Mouse (Mus musculus) midbrain, embryonic 16.5 days (tissue): ENCODE results near the gene Cux1. TPM values are rescaled to one million over a fixed set of nuclear protein-coding genes. Genes with fewer than 3 reads are reported as not detected.

Experiments used
- ATAC-seq: fragments of 200-750 bp; cut with Nextera tagmentation; 2 replicates; pipeline ENCODE4 v1.8.0; 2017; ENCODE audit warnings: moderate TSS enrichment
- H3K27ac ChIP-seq: fragments of 300-500 bp; sonication (generic); 2 replicates; pipeline ENCODE4 v1.5.1; 2014; ENCODE audit warnings: mild to moderate bottlenecking, low read length, mixed read lengths
- H3K27me3 ChIP-seq: fragments of 300-500 bp; sonication (generic); 2 replicates; pipeline ENCODE4 v1.6.1; 2014; ENCODE audit warnings: low read depth, low read length, mixed read lengths; ENCODE audit not compliant: control insufficient read depth, insufficient read depth
- H3K36me3 ChIP-seq: fragments of 300-500 bp; sonication (generic); 2 replicates; pipeline ENCODE4 v1.6.1; 2014; ENCODE audit warnings: mild to moderate bottlenecking, low read length, moderate library complexity, mixed read lengths; ENCODE audit not compliant: control insufficient read depth, insufficient read depth
- H3K4me1 ChIP-seq: fragments of 300-500 bp; sonication (generic); 2 replicates; pipeline ENCODE4 v1.6.1; 2014; ENCODE audit warnings: mild to moderate bottlenecking, low read length, mixed read lengths; ENCODE audit not compliant: control insufficient read depth, insufficient read depth
- H3K4me2 ChIP-seq: fragments of 300-500 bp; sonication (generic); 2 replicates; pipeline ENCODE4 v1.6.1; 2014; ENCODE audit warnings: mild to moderate bottlenecking, low read length, mixed read lengths
- H3K4me3 ChIP-seq: fragments of 300-500 bp; sonication (generic); 2 replicates; pipeline ENCODE4 v1.5.1; 2014; ENCODE audit warnings: low read depth, mild to moderate bottlenecking, low read length, moderate library complexity, mixed read lengths
- H3K9ac ChIP-seq: fragments of 300-500 bp; sonication (generic); 2 replicates; pipeline ENCODE4 v1.6.1; 2014; ENCODE audit warnings: low read depth, low read length, mixed read lengths
- H3K9me3 ChIP-seq: fragments of 300-500 bp; sonication (generic); replicated peaks from 2 replicates; pipeline ENCODE4 v1.6.1; 2014; ENCODE audit warnings: mild to moderate bottlenecking, low read length, mixed read lengths; ENCODE audit not compliant: control insufficient read depth, poor library complexity, severe bottlenecking
- WGBS: fragments of 180-500 bp; shearing (Covaris S2); extraction: QIAGEN DNeasy Blood & Tissue Kit; methylation state at CpG from one replicate; pipeline ENCODE4 v1.1.7; 2014; 5-methylcytosine and 5-hydroxymethylcytosine counted together
- polyA plus RNA-seq: library from polyadenylated mRNA; unstranded; fragments of >200 nt; fragmentation: Nextera tagmentation; extraction: Ambion mirVana; gene quantifications from 2 replicates; pipeline ENCODE4 v1.2.1, GENCODE M21; 2015

The Cux1 gene
- polyA plus RNA-seq, 1 experiment from 2014 or later: 109 TPM

DNA sequence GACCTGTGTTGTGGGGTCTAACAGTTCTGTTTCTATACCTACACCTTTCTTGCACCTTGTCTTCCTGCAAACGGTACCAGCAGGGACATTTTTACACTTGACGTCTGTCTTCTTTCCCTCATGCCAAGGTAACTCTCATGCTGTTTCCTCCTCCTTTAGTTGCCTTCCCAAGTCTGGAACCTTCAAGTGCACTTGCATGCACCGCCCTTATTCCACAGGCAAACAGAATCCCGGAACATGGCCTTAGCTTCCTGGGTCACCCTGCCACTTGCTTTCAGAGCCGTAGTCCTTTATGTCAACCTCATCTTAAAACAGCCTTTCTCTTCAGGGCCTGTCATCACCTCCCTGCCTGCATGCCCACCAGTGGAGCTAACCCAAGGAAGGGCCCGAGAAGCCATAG, 15.7 kb downstream of the Cux1 start:
- Histone ChIP-seq H3K9me3 (no peaks in the 10 kb centered on the region), H3K4me2 (no peak overlapping the region), H3K27me3 (no peaks in the 10 kb centered on the region), H3K4me1 (peaks cover 19% of the 10 kb centered on the region), H3K27ac (no peak overlapping the region), H3K4me3 (no peak overlapping the region), H3K9ac (no peak overlapping the region), H3K36me3 (no peaks in the 10 kb centered on the region)
- 83% methylated on average over 6 of the region's 6 CpGs for WGBS
- no peak for ATAC-seq

DNA sequence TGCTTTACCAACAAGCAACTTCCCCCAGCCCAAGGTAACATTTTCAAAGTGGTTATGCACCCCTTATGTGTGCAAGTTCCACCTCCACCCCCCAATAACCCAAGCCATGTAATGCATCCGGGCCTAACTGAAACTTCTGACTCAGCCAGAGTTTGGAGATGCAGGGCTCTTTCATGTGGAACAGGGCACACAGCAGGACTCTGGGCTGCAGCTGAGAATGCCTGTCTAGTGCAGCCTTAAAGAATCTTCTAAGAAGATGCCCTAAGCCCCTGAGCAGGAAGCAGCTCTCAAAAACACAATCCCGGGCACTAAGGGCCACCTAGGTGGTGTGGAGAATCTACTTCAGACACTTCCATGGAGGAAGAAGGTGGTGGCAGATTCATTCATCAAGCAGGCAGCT, 16.6 kb downstream of the Cux1 start:
- Histone ChIP-seq H3K36me3 (no peaks in the 10 kb centered on the region), H3K4me1 (peaks cover 21% of the 10 kb centered on the region)
- no peak for ATAC-seq

DNA sequence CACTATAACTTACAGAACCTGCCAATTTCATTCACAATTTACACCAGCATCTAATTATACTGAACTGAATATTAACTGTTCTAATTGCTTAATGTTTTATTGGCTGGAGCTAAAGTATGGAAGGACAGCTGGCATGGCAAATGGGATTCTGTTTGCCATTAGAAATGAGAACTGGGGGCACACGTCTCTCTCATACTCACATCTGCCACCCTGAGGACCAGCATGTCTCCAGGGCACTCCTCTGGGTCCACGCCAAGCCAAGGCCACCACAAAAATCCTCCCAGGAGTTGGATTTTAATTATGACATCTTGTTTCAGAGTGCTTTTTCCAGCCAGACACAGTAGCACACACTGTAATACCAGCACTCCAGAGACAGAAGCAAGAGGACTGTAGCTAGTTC, 18.5 kb downstream of the Cux1 start:
- 24% methylated on average over 2 of the region's 2 CpGs for whole genome bisulfite sequencing
- no peaks in the 10 kb centered on the region for H3K36me3 ChIP-seq
- ATAC-seq: no peak
- H3K27ac ChIP-seq: no peak overlapping the region
- H3K4me1 ChIP-seq: peaks cover 19% of the 10 kb centered on the region
- no peaks in the 10 kb centered on the region for H3K9me3 ChIP-seq
- H3K27me3 ChIP-seq: no peaks in the 10 kb centered on the region
- no peak overlapping the region for H3K4me3 ChIP-seq
- no peak overlapping the region for H3K9ac ChIP-seq
- H3K4me2 ChIP-seq: no peak overlapping the region

More for the DNA sequence above, 16.6 kb downstream of the Cux1 start:
- H3K4me2 ChIP-seq: no peak overlapping the region
- no peaks in the 10 kb centered on the region for H3K9me3 ChIP-seq
- H3K4me3 ChIP-seq: no peak overlapping the region
- H3K27ac ChIP-seq: no peak overlapping the region
- H3K9ac ChIP-seq: no peak overlapping the region
- H3K27me3 ChIP-seq: no peaks in the 10 kb centered on the region
- 15% methylated on average over 2 of the region's 2 CpGs for WGBS

DNA sequence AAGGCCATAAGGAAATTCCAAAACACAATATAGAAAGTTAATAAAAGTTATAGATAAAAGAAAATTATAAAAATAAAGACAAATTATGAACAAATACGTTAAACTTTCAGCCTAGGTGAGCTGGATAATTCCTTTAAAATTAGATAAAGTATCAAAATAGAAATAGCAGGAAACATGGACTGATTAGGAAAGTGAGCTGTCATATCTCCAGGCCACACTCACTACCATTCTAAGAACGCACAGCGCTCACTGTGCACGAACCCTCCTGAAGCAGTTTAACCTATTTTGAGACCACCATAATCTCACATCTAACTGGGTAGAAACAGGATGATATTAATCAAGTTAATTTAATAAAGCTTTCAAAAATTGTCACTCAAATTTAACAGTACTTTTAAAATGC, 22.2 kb downstream of the Cux1 start:
- no peaks in the 10 kb centered on the region for H3K27me3 ChIP-seq
- H3K9ac ChIP-seq: no peak overlapping the region
- H3K4me2 ChIP-seq: no peak overlapping the region
- no peak overlapping the region for H3K27ac ChIP-seq
- H3K9me3 ChIP-seq: no peaks in the 10 kb centered on the region
- ATAC-seq: no peak
- peaks cover 2% of the 10 kb centered on the region; the same call in 1 of the 2 replicates for H3K4me1 ChIP-seq
- 91% methylated on average over 4 of the region's 4 CpGs for WGBS
- H3K36me3 ChIP-seq: no peaks in the 10 kb centered on the region
- H3K4me3 ChIP-seq: no peak overlapping the region

DNA sequence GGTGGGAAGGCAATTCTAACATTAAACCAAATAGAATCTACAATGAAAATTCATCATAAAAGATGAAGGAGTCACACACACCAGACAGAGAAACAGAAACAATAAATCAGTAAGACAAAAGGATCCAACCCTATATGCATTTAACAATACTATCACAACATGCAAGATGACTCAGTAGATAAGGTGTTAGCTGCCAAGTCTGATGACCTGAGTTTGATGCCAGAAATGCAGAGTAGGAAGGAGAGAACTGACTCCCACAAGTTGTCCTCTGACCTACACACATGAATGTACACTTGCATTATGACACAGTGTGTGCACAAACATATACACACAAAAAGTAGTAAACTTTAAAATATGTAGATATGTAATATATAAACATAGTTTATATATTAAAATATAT, 24.1 kb downstream of the Cux1 start:
- Histone ChIP-seq H3K27ac (no peak overlapping the region), H3K36me3 (no peaks in the 10 kb centered on the region), H3K9ac (no peak overlapping the region), H3K4me1 (peaks cover 2% of the 10 kb centered on the region; the same call in 1 of the 2 replicates), H3K9me3 (no peaks in the 10 kb centered on the region), H3K4me3 (no peak overlapping the region), H3K4me2 (no peak overlapping the region), H3K27me3 (no peaks in the 10 kb centered on the region)
- no peak for ATAC-seq

DNA sequence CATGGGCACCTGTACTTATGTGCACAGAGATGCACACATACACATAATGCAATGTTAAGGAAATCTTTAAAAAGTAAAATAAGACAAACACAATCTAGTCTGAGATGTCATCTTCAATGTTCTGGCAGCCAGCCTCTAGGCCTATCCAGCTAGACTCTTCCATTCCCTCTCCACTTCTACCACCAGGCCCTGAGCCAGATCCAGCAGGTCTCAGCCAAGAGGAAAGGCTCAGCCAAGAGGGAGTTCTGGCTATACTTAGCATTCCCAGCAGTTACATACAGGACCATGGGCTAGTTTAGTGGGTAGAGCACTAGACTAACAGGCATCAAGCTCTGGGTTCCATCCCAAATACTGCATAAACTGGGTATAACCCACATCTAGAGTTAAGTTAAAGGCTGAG, 26.3 kb downstream of the Cux1 start:
- Histone ChIP-seq H3K9ac (no peak overlapping the region), H3K9me3 (no peaks in the 10 kb centered on the region), H3K27me3 (no peaks in the 10 kb centered on the region), H3K4me3 (no peak overlapping the region), H3K4me1 (peaks cover 2% of the 10 kb centered on the region; the same call in 1 of the 2 replicates), H3K27ac (no peak overlapping the region), H3K36me3 (no peaks in the 10 kb centered on the region), H3K4me2 (no peak overlapping the region)
- no peak for ATAC-seq

DNA sequence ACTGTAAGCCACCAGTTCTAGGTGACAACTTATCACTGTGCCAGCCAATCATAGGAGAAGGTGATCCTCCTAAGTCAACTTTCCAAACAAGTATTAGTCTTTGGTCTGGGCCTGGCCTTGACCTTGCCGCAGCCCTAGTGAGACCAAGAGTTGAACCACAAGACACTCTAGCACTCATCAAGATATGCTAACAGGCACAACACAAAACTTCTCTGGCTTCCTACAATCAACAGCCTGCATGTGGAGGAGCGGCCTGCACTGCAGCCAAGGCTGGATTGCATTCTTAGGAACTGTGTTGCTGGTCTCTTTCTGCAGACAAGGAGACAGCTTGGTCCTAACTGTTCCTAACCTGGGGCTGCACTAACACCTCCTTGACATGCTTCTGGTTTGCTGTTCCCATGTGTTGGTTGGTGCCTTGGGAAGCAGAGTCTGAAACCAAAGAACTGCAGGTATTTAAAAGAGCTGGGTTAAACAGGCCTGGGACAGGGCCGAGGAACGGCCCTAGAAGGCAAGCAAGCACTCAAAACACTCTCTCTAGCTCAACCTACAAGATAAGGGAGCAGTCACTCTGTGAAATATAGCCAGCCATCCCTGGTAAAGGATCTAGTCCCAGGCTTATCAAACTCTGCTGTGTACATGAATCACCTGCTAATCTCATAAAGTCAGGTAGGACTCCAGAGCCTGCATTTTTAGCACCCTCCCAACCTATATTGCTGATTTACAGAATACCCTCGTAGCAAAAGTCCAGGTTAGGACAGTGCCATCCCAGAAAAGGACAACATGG, 27.0 kb downstream of the Cux1 start:
- Histone ChIP-seq H3K4me1 (no peaks in the 10 kb centered on the region; the same call in 1 of the 2 replicates), H3K27ac (no peak overlapping the region), H3K4me2 (no peak overlapping the region), H3K36me3 (no peaks in the 10 kb centered on the region), H3K9me3 (no peaks in the 10 kb centered on the region), H3K4me3 (no peak overlapping the region), H3K27me3 (no peaks in the 10 kb centered on the region), H3K9ac (no peak overlapping the region)
- no peak for ATAC-seq
- WGBS: 96% methylated on average over 5 of the region's 5 CpGs

DNA sequence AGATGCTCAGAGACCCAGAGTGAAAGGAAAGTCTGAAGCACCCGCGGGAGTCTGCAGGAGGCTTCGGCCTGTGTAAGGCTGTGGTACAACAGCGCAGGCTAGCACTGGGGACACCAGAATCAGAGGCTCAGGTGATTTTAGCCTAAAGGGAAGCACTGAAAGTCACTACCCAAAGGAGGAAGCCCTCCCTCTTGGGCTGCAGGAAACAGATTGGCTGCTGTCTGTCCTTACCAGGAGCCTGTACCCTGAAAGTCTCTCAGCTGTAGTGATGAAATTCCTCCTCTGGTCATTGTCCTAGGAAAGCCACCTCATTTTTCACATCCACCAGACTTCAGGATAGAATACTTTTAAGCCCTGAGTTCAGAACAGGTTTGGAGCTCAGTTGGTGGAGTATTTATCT, 30.5 kb downstream of the Cux1 start:
- WGBS: 87% methylated on average over 4 of the region's 4 CpGs
- no peaks in the 10 kb centered on the region for H3K9me3 ChIP-seq

DNA sequence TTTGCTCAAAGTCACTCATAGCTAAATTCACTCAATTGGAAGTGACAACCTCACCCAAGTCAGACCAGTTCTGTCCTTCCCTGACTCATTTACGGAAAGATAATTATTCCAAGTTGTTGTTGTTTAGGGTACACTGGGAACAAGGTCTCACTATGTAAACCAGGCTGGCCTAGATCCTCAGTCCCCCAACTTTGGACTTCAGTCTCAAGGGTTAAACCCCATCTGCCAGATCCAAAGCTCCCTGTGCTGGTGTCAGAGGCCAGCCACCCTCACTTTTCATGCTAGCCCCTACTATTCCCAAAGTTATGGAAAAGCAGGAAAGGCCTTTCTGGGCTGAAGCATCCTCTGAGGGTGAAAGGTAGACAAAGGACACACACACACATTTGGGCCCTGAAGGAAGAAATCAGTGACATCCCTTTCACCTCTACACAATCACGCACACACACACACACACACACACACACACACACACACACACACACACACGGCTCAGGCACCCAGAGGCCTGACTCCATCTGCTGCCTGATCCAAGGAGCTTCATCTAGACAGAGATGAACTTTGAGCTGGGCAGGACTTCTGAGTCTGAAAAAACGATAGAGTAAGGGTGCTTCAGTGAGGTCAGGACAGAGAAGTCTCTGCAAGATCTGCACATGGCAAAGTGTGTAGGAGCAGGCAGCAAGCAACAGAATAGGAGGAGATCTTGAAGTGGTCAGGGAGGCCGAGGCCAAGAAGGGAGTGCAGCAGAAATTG, 31.1 kb downstream of the Cux1 start:
- no peak overlapping the region for H3K4me2 ChIP-seq
- no peaks in the 10 kb centered on the region for H3K36me3 ChIP-seq
- no peak overlapping the region for H3K9ac ChIP-seq
- no peaks in the 10 kb centered on the region for H3K9me3 ChIP-seq
- no peaks in the 10 kb centered on the region for H3K27me3 ChIP-seq
- ATAC-seq: no peak
- no peaks in the 10 kb centered on the region for H3K4me1 ChIP-seq
- whole genome bisulfite sequencing: 80% methylated on average over 5 of the region's 5 CpGs
- no peak overlapping the region for H3K27ac ChIP-seq
- no peak overlapping the region for H3K4me3 ChIP-seq

More for the DNA sequence above, 30.5 kb downstream of the Cux1 start:
- Histone ChIP-seq H3K27me3 (no peaks in the 10 kb centered on the region), H3K27ac (no peak overlapping the region), H3K4me3 (no peak overlapping the region), H3K4me2 (no peak overlapping the region), H3K9ac (no peak overlapping the region), H3K36me3 (no peaks in the 10 kb centered on the region), H3K4me1 (no peaks in the 10 kb centered on the region)
- no peak for ATAC-seq
